Mouse (Mus musculus) spleen, adult 2 months (tissue): ENCODE data around the gene Slc27a5.

ENCODE experiments used
- CTCF ChIP-seq: fragments of 200-500 bp; IDR thresholded peaks from 2 replicates; pipeline ENCODE4 v1.5.1; 2011; ENCODE audit warnings: mild to moderate bottlenecking, inconsistent platforms; ENCODE audit not compliant: insufficient read depth, insufficient read length, insufficient replicate concordance; ENCODE audit errors: extremely low read depth
- POLR2A ChIP-seq: fragments of 200-500 bp; IDR thresholded peaks from 2 replicates; pipeline ENCODE4 v1.6.1; 2011; ENCODE audit warnings: low read depth, low read length, inconsistent platforms

- TF ChIP-seq CTCF: no peak
- no peak for TF ChIP-seq POLR2A
These were observed 762 bp downstream of the Slc27a5 start for GRCm38 (mm10) chr7:12997230-12997629.
